Mouse (Mus musculus) limb, embryonic 14.5 days (tissue): ENCODE measurements around the gene Kcnk10. TPM values are rescaled to one million over a fixed set of nuclear protein-coding genes. Genes with fewer than 3 reads are reported as not detected.

Experiments used
- ATAC-seq: fragments of 200-750 bp; cut with Nextera tagmentation; 2 replicates; pipeline ENCODE4 v1.8.0; 2017; ENCODE audit warnings: low read depth, moderate number of reproducible peaks, moderate TSS enrichment; ENCODE audit not compliant: low FRiP score
- DNase-seq: peaks from one replicate; pipeline ENCODE4 v3.0.0-alpha.2; 2015; ENCODE audit warnings: low spot score
- H3K27ac ChIP-seq: fragments of 300-500 bp; sonication (generic); replicated peaks from 2 replicates; pipeline ENCODE4 v1.5.1; 2014; ENCODE audit warnings: low read depth, mild to moderate bottlenecking, low read length, moderate library complexity, mixed read lengths
- H3K27me3 ChIP-seq: fragments of 300-500 bp; sonication (generic); 2 replicates; pipeline ENCODE4 v1.6.1; 2014; ENCODE audit warnings: low read length, mixed read lengths; ENCODE audit not compliant: control insufficient read depth, insufficient read depth
- H3K36me3 ChIP-seq: fragments of 300-500 bp; sonication (generic); 2 replicates; pipeline ENCODE4 v1.6.1; 2014; ENCODE audit warnings: mild to moderate bottlenecking, low read length, moderate library complexity, mixed read lengths; ENCODE audit not compliant: control insufficient read depth, insufficient read depth
- H3K4me1 ChIP-seq: fragments of 300-500 bp; sonication (generic); 2 replicates; pipeline ENCODE4 v1.6.1; 2014; ENCODE audit warnings: antibody characterized with exemption, low read length, mixed read lengths; ENCODE audit not compliant: control insufficient read depth, insufficient read depth
- H3K4me2 ChIP-seq: fragments of 300-500 bp; sonication (generic); replicated peaks from 2 replicates; pipeline ENCODE4 v1.6.1; 2014; ENCODE audit warnings: low read depth, mild to moderate bottlenecking, low read length, moderate library complexity; ENCODE audit not compliant: severe bottlenecking
- H3K4me3 ChIP-seq: fragments of 300-500 bp; sonication (generic); replicated peaks from 2 replicates; pipeline ENCODE4 v1.5.1; 2014; ENCODE audit warnings: low read length
- H3K9ac ChIP-seq: fragments of 300-500 bp; sonication (generic); 2 replicates; pipeline ENCODE4 v1.6.1; 2014; ENCODE audit warnings: mild to moderate bottlenecking, low read depth, low read length, moderate library complexity; ENCODE audit not compliant: severe bottlenecking
- H3K9me3 ChIP-seq: fragments of 300-500 bp; sonication (generic); 2 replicates; pipeline ENCODE4 v1.6.1; 2016; ENCODE audit warnings: low read length; ENCODE audit not compliant: control insufficient read depth
- POLR2A ChIP-seq: fragments of 200-500 bp; IDR thresholded peaks from 2 replicates; pipeline ENCODE4 v1.8.0; 2012; ENCODE audit warnings: inconsistent platforms, mild to moderate bottlenecking, moderate library complexity, borderline replicate concordance; ENCODE audit not compliant: insufficient read depth, insufficient read length; ENCODE audit errors: extremely low read depth
- WGBS: fragments of 180-500 bp; shearing (Covaris S2); extraction: QIAGEN DNeasy Blood & Tissue Kit; methylation state at CpG from one replicate; pipeline ENCODE4 v1.1.7; 2014; 5-methylcytosine and 5-hydroxymethylcytosine counted together
- polyA plus RNA-seq, 2 experiments: library from polyadenylated mRNA; depleted of rRNA in 1 of 2; stranded (reverse) in 1 of 2; unstranded in 1 of 2; fragments of >200 nt; fragmentation: Nextera tagmentation in 1 of 2; extraction: Ambion mirVana in 1 of 2; gene quantifications; 2 replicates each; pipeline versions ENCODE4 v1.2.1 to v1.2.3; 2012 to 2014

The Kcnk10 gene
- polyA plus RNA-seq, 2 experiments = 0.11 to 0.14 TPM

- Histone ChIP-seq H3K4me2 (no peak overlapping the region), H3K36me3 (no peaks in the 10 kb centered on the region), H3K27ac (no peak overlapping the region), H3K9me3 (no peaks in the 10 kb centered on the region), H3K27me3 (no peaks in the 10 kb centered on the region), H3K9ac (no peak overlapping the region), H3K4me3 (no peak overlapping the region), H3K4me1 (no peaks in the 10 kb centered on the region; the same call in 1 of the 2 replicates)
- WGBS = 44% methylated on average over 5 of the region's 5 CpGs
- no peak for TF ChIP-seq POLR2A
- DNase-seq (peak; percentile 4), ATAC-seq (peak; percentile 44; the same call in 1 of the 2 replicates)
Measured at GRCm38 (mm10) chr12:98615746-98616145, 37.6 kb upstream of the Kcnk10 start.

GRCm38 (mm10) chr12:98614910-98615508 is 36.9 kb upstream of the Kcnk10 start:
- Histone ChIP-seq H3K4me1 (no peaks in the 10 kb centered on the region; the same call in 1 of the 2 replicates), H3K27me3 (no peaks in the 10 kb centered on the region), H3K4me2 (no peak overlapping the region), H3K36me3 (no peaks in the 10 kb centered on the region), H3K9ac (no peak overlapping the region), H3K27ac (no peak overlapping the region), H3K4me3 (no peak overlapping the region), H3K9me3 (no peaks in the 10 kb centered on the region)
- no peak for ATAC-seq
- TF ChIP-seq POLR2A = no peak
- no peak for DNase-seq
- 55% methylated on average over 3 of the region's 3 CpGs for WGBS

GRCm38 (mm10) chr12:98610341-98610740 is 32.2 kb upstream of the Kcnk10 start:
- no peak for ATAC-seq
- H3K36me3 ChIP-seq = no peaks in the 10 kb centered on the region
- WGBS = 71% methylated on average over 3 of the region's 3 CpGs
- H3K4me3 ChIP-seq = no peak overlapping the region
- TF ChIP-seq POLR2A = no peak
- no peaks in the 10 kb centered on the region; the same call in 1 of the 2 replicates for H3K4me1 ChIP-seq
- no peak overlapping the region for H3K9ac ChIP-seq
- no peaks in the 10 kb centered on the region for H3K9me3 ChIP-seq
- H3K4me2 ChIP-seq = no peak overlapping the region
- no peak for DNase-seq
- H3K27me3 ChIP-seq = no peaks in the 10 kb centered on the region
- H3K27ac ChIP-seq = no peak overlapping the region

GRCm38 (mm10) chr12:98606595-98607290 is 28.6 kb upstream of the Kcnk10 start:
- no peak for TF ChIP-seq POLR2A
- WGBS = 68% methylated on average over 5 of the region's 5 CpGs
- ATAC-seq = no peak

GRCm38 (mm10) chr12:98605264-98605663 is 27.2 kb upstream of the Kcnk10 start:
- no peaks in the 10 kb centered on the region for H3K36me3 ChIP-seq
- no peak for TF ChIP-seq POLR2A
- WGBS = 71% methylated on average over 1 of the region's 1 CpGs
- no peak for ATAC-seq
- no peak overlapping the region for H3K4me2 ChIP-seq
- no peak for DNase-seq
- H3K4me1 ChIP-seq = no peaks in the 10 kb centered on the region
- no peak overlapping the region for H3K4me3 ChIP-seq
- no peaks in the 10 kb centered on the region for H3K27me3 ChIP-seq
- no peak overlapping the region for H3K27ac ChIP-seq
- H3K9me3 ChIP-seq = no peaks in the 10 kb centered on the region
- H3K9ac ChIP-seq = no peak overlapping the region

More at GRCm38 (mm10) chr12:98606595-98607290, 28.6 kb upstream of the Kcnk10 start:
- Histone ChIP-seq H3K4me3 (no peak overlapping the region), H3K4me1 (no peaks in the 10 kb centered on the region), H3K9ac (no peak overlapping the region), H3K36me3 (no peaks in the 10 kb centered on the region), H3K4me2 (no peak overlapping the region), H3K9me3 (no peaks in the 10 kb centered on the region), H3K27ac (no peak overlapping the region), H3K27me3 (no peaks in the 10 kb centered on the region)
- no peak for DNase-seq
